Mouse (Mus musculus) midbrain, embryonic 16.5 days (tissue): ENCODE data around the gene Alox5. TPM values are rescaled to one million over a fixed set of nuclear protein-coding genes. Genes with fewer than 3 reads are reported as not detected.
A peak's percentile ranks its signal among the peaks of the same experiment; 100 is the strongest.

Source experiments
- ATAC-seq: fragments of 200-750 bp; cut with Nextera tagmentation; 2 replicates; pipeline ENCODE4 v1.8.0; 2017; ENCODE audit warnings: moderate TSS enrichment
- H3K27ac ChIP-seq: fragments of 300-500 bp; sonication (generic); 2 replicates; pipeline ENCODE4 v1.5.1; 2014; ENCODE audit warnings: mild to moderate bottlenecking, low read length, mixed read lengths
- H3K27me3 ChIP-seq: fragments of 300-500 bp; sonication (generic); 2 replicates; pipeline ENCODE4 v1.6.1; 2014; ENCODE audit warnings: low read depth, low read length, mixed read lengths; ENCODE audit not compliant: control insufficient read depth, insufficient read depth
- H3K36me3 ChIP-seq: fragments of 300-500 bp; sonication (generic); 2 replicates; pipeline ENCODE4 v1.6.1; 2014; ENCODE audit warnings: mild to moderate bottlenecking, low read length, moderate library complexity, mixed read lengths; ENCODE audit not compliant: control insufficient read depth, insufficient read depth
- H3K4me1 ChIP-seq: fragments of 300-500 bp; sonication (generic); 2 replicates; pipeline ENCODE4 v1.6.1; 2014; ENCODE audit warnings: mild to moderate bottlenecking, low read length, mixed read lengths; ENCODE audit not compliant: control insufficient read depth, insufficient read depth
- H3K4me2 ChIP-seq: fragments of 300-500 bp; sonication (generic); 2 replicates; pipeline ENCODE4 v1.6.1; 2014; ENCODE audit warnings: mild to moderate bottlenecking, low read length, mixed read lengths
- H3K4me3 ChIP-seq: fragments of 300-500 bp; sonication (generic); 2 replicates; pipeline ENCODE4 v1.5.1; 2014; ENCODE audit warnings: low read depth, mild to moderate bottlenecking, low read length, moderate library complexity, mixed read lengths
- H3K9ac ChIP-seq: fragments of 300-500 bp; sonication (generic); 2 replicates; pipeline ENCODE4 v1.6.1; 2014; ENCODE audit warnings: low read depth, low read length, mixed read lengths
- H3K9me3 ChIP-seq: fragments of 300-500 bp; sonication (generic); replicated peaks from 2 replicates; pipeline ENCODE4 v1.6.1; 2014; ENCODE audit warnings: mild to moderate bottlenecking, low read length, mixed read lengths; ENCODE audit not compliant: control insufficient read depth, poor library complexity, severe bottlenecking
- WGBS: fragments of 180-500 bp; shearing (Covaris S2); extraction: QIAGEN DNeasy Blood & Tissue Kit; methylation state at CpG from one replicate; pipeline ENCODE4 v1.1.7; 2014; 5-methylcytosine and 5-hydroxymethylcytosine counted together
- polyA plus RNA-seq: library from polyadenylated mRNA; unstranded; fragments of >200 nt; fragmentation: Nextera tagmentation; extraction: Ambion mirVana; gene quantifications from 2 replicates; pipeline ENCODE4 v1.2.1, GENCODE M21; 2015

Alox5 gene
- polyA plus RNA-seq, 1 experiment from 2014 or later = 1.0 TPM

DNA sequence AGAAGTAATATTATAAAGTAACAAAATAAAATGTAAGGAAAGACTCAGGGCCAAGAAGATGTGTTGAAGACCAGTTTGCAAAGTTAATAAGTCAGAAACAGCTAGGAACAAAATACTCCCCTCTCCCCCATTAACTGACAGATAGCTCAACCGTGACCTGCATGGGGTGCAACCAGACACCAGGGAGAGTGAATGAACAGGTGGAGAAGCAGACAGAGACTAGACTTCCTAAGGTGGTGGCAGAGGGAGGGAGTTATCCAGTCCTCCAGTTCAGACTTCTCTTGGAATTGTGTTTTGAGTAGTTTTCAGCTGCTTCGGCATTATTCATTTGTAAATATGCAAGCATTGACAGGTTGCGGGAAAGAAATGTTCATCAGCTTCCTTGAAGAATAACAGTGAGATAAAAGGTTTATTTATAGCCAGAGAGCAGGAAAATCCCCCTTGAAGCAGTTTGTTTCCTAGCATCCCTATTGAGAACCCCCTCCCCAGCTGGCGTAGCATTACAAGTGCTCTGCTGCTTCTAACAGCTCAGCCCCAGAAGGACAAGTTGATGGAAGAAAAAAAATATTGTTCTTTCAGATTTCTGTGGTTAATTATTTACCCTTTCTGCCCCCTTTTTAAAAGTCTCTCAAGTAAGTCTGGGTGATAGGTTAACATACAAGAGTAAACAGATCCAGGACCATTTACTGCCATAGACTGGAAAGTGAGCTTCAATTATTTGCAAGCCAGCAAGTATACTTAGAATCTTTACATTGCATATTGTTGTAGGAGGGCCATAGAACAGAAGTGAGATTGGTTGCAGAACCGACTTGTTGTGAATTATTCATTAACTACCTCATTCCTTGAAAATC, 75.6 kb downstream of the Alox5 start:
- H3K4me3 ChIP-seq = peak overlapping the region; percentile 6; the same call in 1 of the 2 replicates
- H3K9me3 ChIP-seq = no peaks in the 10 kb centered on the region
- H3K4me1 ChIP-seq = peaks cover 25% of the 10 kb centered on the region
- ATAC-seq = peak; percentile 25; the same call in 1 of the 2 replicates
- peak overlapping the region; percentile 44 for H3K4me2 ChIP-seq
- no peaks in the 10 kb centered on the region for H3K27me3 ChIP-seq
- H3K9ac ChIP-seq = peak overlapping the region; percentile 52
- H3K27ac ChIP-seq = peak overlapping the region; percentile 76
- 18% methylated on average over 5 of the region's 5 CpGs for WGBS
- no peaks in the 10 kb centered on the region for H3K36me3 ChIP-seq

GRCm38 (mm10) chr6:116383582-116383981, 77.4 kb downstream of the Alox5 start:
- H3K9ac ChIP-seq = no peak overlapping the region
- H3K4me1 ChIP-seq = peaks cover 25% of the 10 kb centered on the region
- H3K27ac ChIP-seq = no peak overlapping the region
- H3K4me3 ChIP-seq = no peak overlapping the region
- no peak for ATAC-seq
- no peaks in the 10 kb centered on the region for H3K36me3 ChIP-seq
- WGBS = 44% methylated on average over 10 of the region's 10 CpGs
- H3K27me3 ChIP-seq = no peaks in the 10 kb centered on the region
- H3K9me3 ChIP-seq = no peaks in the 10 kb centered on the region
- H3K4me2 ChIP-seq = no peak overlapping the region

DNA sequence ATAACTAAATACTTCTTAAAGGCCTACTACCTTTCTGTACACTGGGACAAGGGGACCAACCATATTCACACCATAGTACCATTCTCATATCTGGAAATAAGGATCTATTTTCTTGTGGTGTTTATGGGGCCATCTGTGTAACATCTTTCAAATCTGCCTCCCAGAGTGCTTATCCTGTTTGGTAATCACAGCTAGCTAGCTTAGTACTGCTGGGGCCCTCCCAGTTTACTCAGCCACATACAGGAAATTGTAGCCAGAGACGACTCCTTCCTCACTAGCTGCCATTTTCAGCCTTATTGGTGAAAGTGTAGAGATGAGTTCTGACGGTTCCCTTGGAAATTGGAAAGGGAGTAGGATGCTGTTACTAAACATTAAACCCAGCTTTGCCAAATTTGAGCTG, 79.4 kb downstream of the Alox5 start:
- no peaks in the 10 kb centered on the region for H3K9me3 ChIP-seq
- no peak overlapping the region for H3K27ac ChIP-seq
- no peak for ATAC-seq
- no peak overlapping the region for H3K4me2 ChIP-seq
- no peaks in the 10 kb centered on the region for H3K27me3 ChIP-seq
- 81% methylated on average over 2 of the region's 2 CpGs for WGBS
- no peak overlapping the region for H3K9ac ChIP-seq
- no peak overlapping the region for H3K4me3 ChIP-seq
- peaks cover 25% of the 10 kb centered on the region for H3K4me1 ChIP-seq
- peaks cover 5% of the 10 kb centered on the region; the same call in 1 of the 2 replicates for H3K36me3 ChIP-seq

DNA sequence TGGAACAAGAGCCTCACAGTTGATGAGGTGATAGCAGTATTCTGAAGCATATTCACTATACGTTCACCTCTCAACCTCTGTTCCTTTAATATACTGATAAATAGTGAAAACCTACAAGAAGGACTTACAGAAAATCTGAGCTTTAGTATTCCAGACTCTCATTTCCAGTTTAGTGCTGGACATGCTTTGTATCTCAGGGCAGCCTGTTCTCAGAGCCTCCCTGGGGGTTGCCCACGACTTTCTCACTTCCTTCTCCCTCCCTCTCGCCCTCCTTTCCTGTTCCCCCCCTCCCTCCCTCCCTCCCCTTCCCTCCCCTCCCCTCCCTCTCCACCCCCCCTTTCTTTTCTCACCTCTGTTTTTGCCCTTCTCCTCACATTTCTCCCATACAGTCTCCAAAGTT, 80.8 kb downstream of the Alox5 start:
- no peak overlapping the region for H3K27ac ChIP-seq
- WGBS = 53% methylated on average over 3 of the region's 3 CpGs
- no peaks in the 10 kb centered on the region for H3K9me3 ChIP-seq
- no peak overlapping the region for H3K4me3 ChIP-seq
- no peaks in the 10 kb centered on the region for H3K27me3 ChIP-seq
- H3K9ac ChIP-seq = no peak overlapping the region
- H3K36me3 ChIP-seq = peaks cover 5% of the 10 kb centered on the region; the same call in 1 of the 2 replicates
- no peak overlapping the region for H3K4me2 ChIP-seq
- no peak for ATAC-seq
- H3K4me1 ChIP-seq = peaks cover 12% of the 10 kb centered on the region

GRCm38 (mm10) chr6:116378892-116379291, 82.1 kb downstream of the Alox5 start:
- no peak overlapping the region for H3K4me2 ChIP-seq
- H3K4me3 ChIP-seq = no peak overlapping the region

GRCm38 (mm10) chr6:116374618-116375017, 86.4 kb downstream of the Alox5 start:
- no peaks in the 10 kb centered on the region for H3K27me3 ChIP-seq
- ATAC-seq = no peak
- no peak overlapping the region for H3K9ac ChIP-seq
- H3K9me3 ChIP-seq = no peaks in the 10 kb centered on the region
- no peaks in the 10 kb centered on the region for H3K4me1 ChIP-seq
- H3K36me3 ChIP-seq = peaks cover 5% of the 10 kb centered on the region; the same call in 1 of the 2 replicates
- no peak overlapping the region for H3K27ac ChIP-seq
- no peak overlapping the region for H3K4me3 ChIP-seq
- H3K4me2 ChIP-seq = no peak overlapping the region

More at GRCm38 (mm10) chr6:116378892-116379291, 82.1 kb downstream of the Alox5 start:
- Histone ChIP-seq H3K9ac (no peak overlapping the region), H3K36me3 (peaks cover 5% of the 10 kb centered on the region; the same call in 1 of the 2 replicates), H3K4me1 (peaks cover 7% of the 10 kb centered on the region; the same call in 1 of the 2 replicates), H3K27me3 (no peaks in the 10 kb centered on the region), H3K9me3 (no peaks in the 10 kb centered on the region), H3K27ac (no peak overlapping the region)
- 95% methylated on average over 7 of the region's 7 CpGs for WGBS
- ATAC-seq = no peak

DNA sequence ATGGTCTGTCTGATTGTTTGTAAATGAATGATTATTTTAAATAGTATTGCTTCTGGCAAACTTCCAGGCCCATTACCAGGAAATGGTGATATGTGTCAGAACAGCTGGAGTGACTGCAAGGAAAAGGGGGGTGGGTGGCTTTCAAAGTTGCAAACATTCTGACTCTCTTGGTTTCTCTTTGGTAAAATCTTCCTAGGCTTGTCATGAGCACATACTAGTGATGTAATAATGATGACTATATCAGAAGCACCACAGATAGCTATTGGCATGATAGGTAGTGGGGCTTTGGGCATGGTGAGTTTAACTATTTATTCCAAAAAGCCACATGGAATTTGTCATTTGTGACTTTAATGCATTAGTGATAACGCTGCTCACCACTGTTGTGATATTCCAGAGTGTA, 86.8 kb downstream of the Alox5 start:
- H3K4me2 ChIP-seq = no peak overlapping the region
- no peak overlapping the region for H3K9ac ChIP-seq
- no peak overlapping the region for H3K27ac ChIP-seq
- no peak for ATAC-seq
- peaks cover 5% of the 10 kb centered on the region; the same call in 1 of the 2 replicates for H3K36me3 ChIP-seq
- H3K27me3 ChIP-seq = no peaks in the 10 kb centered on the region
- H3K4me3 ChIP-seq = no peak overlapping the region
- H3K4me1 ChIP-seq = no peaks in the 10 kb centered on the region
- no peaks in the 10 kb centered on the region for H3K9me3 ChIP-seq
- 100% methylated on average over 1 of the region's 1 CpGs for WGBS

DNA sequence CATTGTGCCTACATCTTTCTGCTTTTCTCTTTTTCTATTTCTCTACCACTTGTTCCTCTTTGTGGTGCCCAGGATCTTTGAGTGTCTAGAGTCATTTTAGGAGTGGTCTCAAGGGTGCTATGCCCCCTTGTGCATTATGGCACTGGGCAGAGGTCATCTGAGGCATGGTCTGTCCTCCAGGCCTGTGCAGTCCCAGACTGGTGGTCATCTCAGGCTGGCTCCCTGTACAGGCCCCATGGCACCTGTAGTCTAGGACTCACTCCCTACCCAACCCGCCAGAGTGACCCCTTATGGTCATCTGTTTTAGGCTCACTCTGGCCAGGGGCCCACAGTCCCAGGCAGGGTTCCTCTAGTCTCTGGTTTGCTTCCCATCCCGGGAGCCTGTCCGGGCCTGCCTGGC, 89.5 kb downstream of the Alox5 start:
- 98% methylated on average over 3 of the region's 3 CpGs for WGBS
- H3K4me2 ChIP-seq = no peak overlapping the region
- H3K27ac ChIP-seq = no peak overlapping the region
- H3K9ac ChIP-seq = no peak overlapping the region
- H3K4me3 ChIP-seq = no peak overlapping the region
- H3K36me3 ChIP-seq = no peaks in the 10 kb centered on the region
- H3K4me1 ChIP-seq = no peaks in the 10 kb centered on the region
- H3K27me3 ChIP-seq = no peaks in the 10 kb centered on the region
- H3K9me3 ChIP-seq = no peaks in the 10 kb centered on the region
- 0 out of 2 replicates have a peak, but pooled peaks have one; percentile 39 for ATAC-seq

DNA sequence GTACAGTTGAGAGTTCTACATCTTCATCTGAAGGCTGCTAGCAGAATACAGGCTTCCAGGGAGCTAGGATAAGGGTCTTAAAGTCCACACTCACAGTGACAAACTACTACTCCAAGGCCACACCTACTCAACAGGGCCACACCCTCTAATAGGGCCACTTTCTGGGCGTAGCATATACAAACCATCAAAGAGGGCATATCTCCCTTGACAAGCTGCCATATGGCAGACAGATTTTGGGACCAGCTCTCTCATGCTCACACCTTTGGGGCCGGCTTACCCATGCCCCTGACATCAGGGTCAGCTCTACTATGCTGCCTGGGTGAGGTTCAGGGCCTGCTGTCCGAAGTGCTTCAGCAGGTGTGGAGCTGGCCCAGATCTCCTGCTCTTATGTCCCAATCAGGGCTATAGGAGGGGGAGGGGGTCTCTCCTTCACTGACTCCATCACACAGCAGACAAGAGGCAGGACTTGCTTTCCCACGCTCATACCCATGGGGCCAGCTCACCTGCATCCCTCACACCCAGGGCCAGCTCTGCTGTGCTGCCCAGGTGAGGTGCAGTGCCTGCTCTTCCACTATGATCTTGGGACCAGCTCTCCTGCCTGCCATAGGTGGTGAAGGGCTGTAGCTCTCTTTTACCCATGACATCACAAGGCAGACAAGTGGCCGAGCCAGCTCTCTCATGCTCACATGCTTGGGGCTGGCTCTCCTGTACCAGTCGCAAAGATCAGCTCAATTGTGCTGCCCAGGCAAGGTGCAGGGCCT, 90.6 kb downstream of the Alox5 start:
- H3K27me3 ChIP-seq = no peaks in the 10 kb centered on the region
- H3K9ac ChIP-seq = no peak overlapping the region
- no peaks in the 10 kb centered on the region for H3K36me3 ChIP-seq
- H3K4me1 ChIP-seq = no peaks in the 10 kb centered on the region
- ATAC-seq = peak; percentile 60
- 94% methylated on average over 6 of the region's 6 CpGs for WGBS
- no peaks in the 10 kb centered on the region for H3K9me3 ChIP-seq
- no peak overlapping the region for H3K27ac ChIP-seq
- H3K4me2 ChIP-seq = no peak overlapping the region
- no peak overlapping the region for H3K4me3 ChIP-seq
